Mouse (Mus musculus) bone marrow macrophage, adult 2 months (primary cell): ENCODE data around the gene Arl2bp. TPM values are rescaled to one million over a fixed set of nuclear protein-coding genes. Genes with fewer than 3 reads are reported as not detected.

Experiments used
- H3K27ac ChIP-seq: 2 replicates; pipeline ENCODE4 v1.5.1; 2012; ENCODE audit warnings: low read depth, low read length; ENCODE audit not compliant: insufficient read depth
- H3K4me1 ChIP-seq: 2 replicates; pipeline ENCODE4 v1.6.1; 2012; ENCODE audit warnings: low read length; ENCODE audit not compliant: control insufficient read depth, insufficient read depth
- H3K4me3 ChIP-seq: 2 replicates; pipeline ENCODE4 v1.5.1; 2012; ENCODE audit warnings: mild to moderate bottlenecking, low read length, moderate library complexity; ENCODE audit not compliant: insufficient read depth
- CTCF ChIP-seq: IDR thresholded peaks from 2 replicates; pipeline ENCODE4 v1.5.1; 2012; ENCODE audit warnings: low read depth, mild to moderate bottlenecking, low read length, moderate library complexity
- POLR2A ChIP-seq: IDR thresholded peaks from 2 replicates; pipeline ENCODE4 v1.6.1; 2012; ENCODE audit warnings: mild to moderate bottlenecking, low read depth, low read length, borderline replicate concordance
- polyA plus RNA-seq: library from polyadenylated mRNA; stranded (reverse); fragments of >200 nt; gene quantifications from 2 replicates; pipeline ENCODE4 v1.2.4, GENCODE M21; 2012; ENCODE audit not compliant: missing spikeins, insufficient read depth, insufficient read length

Gene Arl2bp
- polyA plus RNA-seq, 1 experiment, result 25.3 TPM

DNA sequence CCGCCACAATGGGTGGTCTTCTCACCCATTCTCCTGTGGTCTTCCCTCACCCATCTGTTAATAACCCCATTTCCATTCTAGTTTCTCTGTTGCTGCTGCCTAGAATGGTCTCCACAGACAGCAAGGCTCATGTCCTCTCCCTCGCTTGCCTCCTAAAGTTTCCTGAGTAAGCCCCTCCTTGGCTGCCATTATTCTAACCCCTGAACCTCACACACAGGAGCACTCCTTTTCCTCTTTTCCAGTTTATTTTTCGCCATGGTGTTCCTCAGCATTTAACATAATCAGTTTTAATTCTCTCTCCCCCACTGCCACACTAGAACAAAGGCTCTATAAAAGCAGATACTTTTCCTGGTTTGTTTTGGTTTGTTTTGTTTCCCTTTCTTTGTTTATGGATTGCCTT is 13.4 kb upstream of the Arl2bp start:
- TF ChIP-seq CTCF (no peak), POLR2A (no peak)
- no peak overlapping the region for H3K27ac ChIP-seq
- H3K4me3 ChIP-seq, result no peak overlapping the region
- H3K4me1 ChIP-seq, result peaks cover under 1% of the 10 kb centered on the region; the same call in 1 of the 2 replicates

DNA sequence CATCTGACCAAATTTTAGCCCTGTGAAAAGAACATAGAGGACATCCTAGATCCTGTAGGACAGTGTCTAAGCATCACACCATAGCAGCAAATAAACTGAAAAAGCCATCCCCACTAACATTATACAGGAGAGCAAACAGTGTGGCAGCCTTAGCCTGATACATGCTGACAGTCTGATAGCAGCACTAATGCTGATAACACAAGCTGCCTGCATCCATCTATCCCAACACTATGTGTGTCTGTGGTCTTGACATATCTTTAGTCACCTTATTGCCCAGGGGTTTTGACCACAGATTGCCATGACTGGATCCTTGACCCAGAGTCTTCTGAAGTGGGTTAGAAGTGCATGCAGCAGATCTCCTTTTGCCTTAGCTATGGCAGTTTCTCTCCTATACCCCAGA is 11.4 kb upstream of the Arl2bp start:
- Histone ChIP-seq H3K4me3 (no peak overlapping the region), H3K4me1 (no peaks in the 10 kb centered on the region), H3K27ac (no peak overlapping the region)
- TF ChIP-seq POLR2A (no peak), CTCF (no peak)

DNA sequence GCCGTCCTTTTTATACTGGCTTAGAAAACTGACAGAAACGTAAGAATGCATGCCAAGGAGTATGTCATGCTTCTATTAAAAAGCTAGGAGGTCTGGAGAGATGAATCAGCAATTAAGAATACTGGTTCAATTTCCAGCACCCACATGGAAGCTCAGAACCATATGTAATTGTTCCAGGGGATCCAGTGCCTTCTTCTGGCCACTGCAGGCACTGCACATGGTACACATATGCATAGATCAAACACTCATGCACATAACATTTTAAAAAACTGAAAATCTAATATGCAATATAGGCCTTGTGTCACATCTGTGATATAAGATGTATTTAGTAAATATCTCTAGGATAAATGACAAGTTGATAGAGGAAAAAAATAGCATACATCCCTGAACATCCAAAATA is 8.4 kb upstream of the Arl2bp start:
- Histone ChIP-seq H3K4me3 (no peak overlapping the region), H3K27ac (no peak overlapping the region)
- no peak for TF ChIP-seq POLR2A
- no peak for TF ChIP-seq CTCF

DNA sequence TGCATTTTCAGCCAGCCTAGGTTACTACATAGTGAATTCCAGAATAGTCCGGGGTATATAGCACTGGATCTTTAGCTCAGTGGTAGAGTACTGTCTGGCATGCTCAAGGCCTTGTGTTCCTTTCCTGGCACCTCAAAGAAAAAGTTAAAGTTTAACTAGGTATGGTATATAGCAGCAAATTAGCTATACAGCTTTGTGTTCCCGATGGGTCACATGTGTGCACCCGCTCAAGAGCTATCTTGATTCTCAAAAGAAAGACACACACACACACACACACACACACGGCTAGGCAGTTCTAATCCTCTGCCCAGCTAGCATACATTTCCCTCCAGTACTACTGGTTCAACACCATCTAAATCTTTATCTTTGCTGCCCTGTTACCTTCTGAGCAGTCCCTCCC is 6.0 kb upstream of the Arl2bp start:
- TF ChIP-seq POLR2A (no peak), CTCF (no peak)
- Histone ChIP-seq H3K4me3 (no peak overlapping the region), H3K4me1 (no peaks in the 10 kb centered on the region), H3K27ac (no peak overlapping the region)

More for the DNA sequence above, 8.4 kb upstream of the Arl2bp start:
- H3K4me1 ChIP-seq, result no peaks in the 10 kb centered on the region

DNA sequence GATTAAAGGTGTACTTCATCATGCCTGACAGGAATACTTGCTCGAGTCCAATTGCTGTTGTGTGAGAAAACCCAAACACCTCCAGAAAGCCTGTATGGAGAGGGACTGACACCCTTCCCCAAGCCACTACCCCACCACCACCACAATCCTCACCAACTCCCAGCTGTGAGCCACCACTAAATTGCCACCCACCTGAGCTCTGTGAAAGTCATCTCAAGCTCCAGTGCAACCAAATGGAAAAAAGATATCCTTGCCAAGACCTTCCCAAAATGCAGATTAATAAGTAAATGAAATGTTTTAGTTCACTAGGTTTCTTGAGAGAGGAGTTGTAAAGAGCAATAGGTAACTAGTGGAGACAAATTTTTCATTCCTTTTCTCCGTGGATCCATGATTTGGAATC is 1.7 kb upstream of the Arl2bp start:
- Histone ChIP-seq H3K27ac (no peak overlapping the region), H3K4me3 (no peak overlapping the region), H3K4me1 (peaks cover 5% of the 10 kb centered on the region; the same call in 1 of the 2 replicates)
- TF ChIP-seq POLR2A (no peak), CTCF (no peak)

DNA sequence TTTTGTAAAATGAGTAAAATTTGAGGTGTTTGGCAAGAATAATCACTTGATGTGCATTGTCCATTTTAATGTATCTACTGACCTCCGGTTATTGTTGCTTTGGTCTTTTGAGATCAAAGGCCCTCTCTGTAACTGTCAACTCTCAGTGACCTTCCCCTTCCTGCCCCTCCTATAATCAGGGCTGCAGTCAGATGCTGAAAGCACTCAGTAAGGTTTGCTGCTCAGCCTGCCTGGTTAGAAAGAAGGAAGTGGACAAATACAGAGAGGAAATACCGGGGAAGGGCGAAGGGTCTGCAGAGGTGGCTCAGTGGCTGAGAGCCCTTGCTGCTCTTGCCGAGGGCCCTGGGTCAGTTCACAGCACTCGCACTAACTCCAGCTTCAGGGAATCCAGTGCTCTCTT is 8.0 kb downstream of the Arl2bp start:
- H3K4me1 ChIP-seq, result peaks cover 2% of the 10 kb centered on the region; the same call in 1 of the 2 replicates
- no peak for TF ChIP-seq POLR2A
- TF ChIP-seq CTCF, result no peak
- no peak overlapping the region for H3K4me3 ChIP-seq
- H3K27ac ChIP-seq, result no peak overlapping the region

DNA sequence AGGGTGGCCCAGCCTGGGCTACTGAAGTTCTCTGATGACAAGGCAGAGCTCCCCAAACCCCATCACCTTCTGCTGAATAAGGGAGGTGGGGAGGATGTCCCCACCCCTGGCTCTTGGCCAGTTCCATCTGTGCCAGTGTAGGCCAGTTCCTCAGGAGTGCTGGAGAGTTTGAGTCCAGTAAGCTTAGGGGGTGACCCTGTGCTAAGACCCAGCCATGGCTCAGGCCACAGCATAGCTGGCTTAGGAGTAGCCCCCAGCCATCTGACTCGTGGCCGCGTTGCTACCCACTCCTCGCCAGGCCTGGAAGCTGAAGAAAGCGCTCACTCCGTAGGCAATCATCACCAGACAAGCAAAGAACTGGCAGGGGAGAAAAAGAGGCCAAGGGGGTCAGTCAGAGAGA is 9.5 kb downstream of the Arl2bp start:
- no peak overlapping the region for H3K4me3 ChIP-seq
- H3K27ac ChIP-seq, result no peak overlapping the region
- H3K4me1 ChIP-seq, result peaks cover 2% of the 10 kb centered on the region; the same call in 1 of the 2 replicates
- TF ChIP-seq CTCF, result no peak
- TF ChIP-seq POLR2A, result no peak

DNA sequence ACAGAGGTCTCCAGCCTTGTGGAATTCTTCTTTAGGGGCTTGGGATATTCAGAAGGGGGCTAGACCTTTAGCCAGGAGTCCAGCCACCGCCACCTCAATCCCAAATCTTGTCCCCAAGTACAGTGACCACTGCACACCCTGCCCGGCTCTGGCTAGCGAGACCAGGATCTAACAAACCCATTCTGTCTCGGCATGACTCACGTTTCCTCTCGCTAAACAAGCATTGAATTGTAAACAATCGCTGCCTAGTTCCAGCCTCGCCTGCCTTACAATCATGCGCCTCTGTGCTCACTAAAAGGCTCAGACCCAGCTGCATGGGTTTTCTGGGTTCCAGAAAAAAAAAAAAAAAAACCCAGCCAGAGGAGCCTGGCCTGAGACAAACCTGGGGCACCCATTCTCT is 12.2 kb downstream of the Arl2bp start:
- no peak overlapping the region for H3K27ac ChIP-seq
- no peak overlapping the region for H3K4me3 ChIP-seq
- H3K4me1 ChIP-seq, result peaks cover 2% of the 10 kb centered on the region; the same call in 1 of the 2 replicates
- no peak for TF ChIP-seq POLR2A
- no peak for TF ChIP-seq CTCF

DNA sequence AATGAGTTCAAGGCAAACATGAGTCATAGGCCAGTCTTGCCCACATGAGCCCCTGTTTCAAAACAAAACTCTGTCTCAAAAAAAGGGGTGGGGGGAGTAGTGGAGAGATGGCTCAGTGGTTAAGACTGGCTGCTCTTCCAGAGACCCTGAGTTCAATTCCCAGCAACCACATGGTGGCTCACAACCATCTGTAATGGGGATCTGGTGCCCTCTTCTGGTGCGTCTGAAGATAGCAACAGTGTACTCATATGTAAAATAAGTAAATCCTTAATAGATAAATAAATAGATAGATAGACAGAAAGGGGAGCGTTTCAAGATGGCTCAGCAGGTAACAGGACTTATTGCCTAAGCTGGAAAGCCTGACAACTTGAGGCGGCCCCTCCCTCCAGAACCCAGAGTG is 14.0 kb downstream of the Arl2bp start:
- TF ChIP-seq CTCF (0 out of 2 replicates have a peak, but pooled peaks have one; percentile 12), POLR2A (no peak)
- no peak overlapping the region for H3K27ac ChIP-seq
- no peak overlapping the region for H3K4me3 ChIP-seq
- H3K4me1 ChIP-seq, result no peaks in the 10 kb centered on the region

DNA sequence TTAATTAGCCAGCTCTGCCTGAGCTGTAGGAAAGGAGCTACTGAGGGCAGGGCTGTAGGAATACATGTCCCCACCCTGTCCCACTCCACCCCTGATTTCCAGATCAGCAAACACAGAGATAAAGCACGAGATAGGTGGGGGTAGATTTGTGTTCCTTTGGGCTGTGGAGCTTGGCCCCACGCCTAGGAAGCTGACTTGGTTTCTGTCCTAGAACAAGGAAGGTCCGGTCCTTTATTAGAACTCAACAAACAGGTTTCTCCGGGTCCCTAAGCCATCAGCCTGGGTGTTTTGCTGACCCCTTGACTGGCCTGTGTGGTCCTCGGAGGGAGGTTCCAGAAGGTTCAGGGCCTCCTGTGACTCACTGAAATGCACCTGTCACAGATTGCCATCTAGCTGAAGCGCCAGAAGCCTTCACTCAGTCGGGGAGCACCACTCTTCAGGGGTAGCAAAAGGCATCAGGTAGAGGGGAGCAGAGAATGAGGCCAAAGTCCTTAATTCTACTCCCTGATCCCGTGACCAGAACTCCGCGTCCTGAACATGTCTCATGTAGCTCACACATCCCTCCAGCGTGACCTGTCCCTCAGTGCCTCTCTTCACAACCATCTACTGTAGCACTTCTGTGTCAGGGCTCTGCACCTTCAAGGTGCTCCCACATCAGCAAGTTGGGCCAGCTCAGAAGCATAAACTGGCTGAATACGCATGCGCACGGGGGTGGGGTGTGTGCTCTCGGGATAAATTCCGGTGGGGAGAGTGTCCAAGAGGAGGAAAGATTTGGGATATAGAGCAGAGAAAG is 16.5 kb downstream of the Arl2bp start:
- H3K4me3 ChIP-seq, result no peak overlapping the region
- no peaks in the 10 kb centered on the region for H3K4me1 ChIP-seq
- H3K27ac ChIP-seq, result no peak overlapping the region
- TF ChIP-seq POLR2A (no peak), CTCF (no peak)
